Mouse (Mus musculus) kidney, postnatal 0 days (tissue): ENCODE data around the gene Serpinb1b. TPM values are rescaled to one million over a fixed set of nuclear protein-coding genes. Genes with fewer than 3 reads are reported as not detected.

Experiments
- ATAC-seq: fragments of 200-750 bp; cut with Nextera tagmentation; replicated peaks from 2 replicates; pipeline ENCODE4 v1.8.0; 2017; ENCODE audit warnings: low read depth, moderate number of reproducible peaks, moderate TSS enrichment, moderate library complexity; ENCODE audit not compliant: low FRiP score
- DNase-seq: peaks from one replicate; pipeline ENCODE4 v3.0.0-alpha.2; 2016; ENCODE audit warnings: low spot score
- H3K27ac ChIP-seq: fragments of 300-500 bp; sonication (generic); 2 replicates; pipeline ENCODE4 v1.5.1; 2014; ENCODE audit warnings: mild to moderate bottlenecking
- H3K27me3 ChIP-seq: fragments of 300-500 bp; sonication (generic); 2 replicates; pipeline ENCODE4 v1.6.1; 2014; ENCODE audit warnings: low read length, mixed read lengths; ENCODE audit not compliant: insufficient read depth
- H3K36me3 ChIP-seq: fragments of 300-500 bp; sonication (generic); 2 replicates; pipeline ENCODE4 v1.6.1; 2014; ENCODE audit warnings: low read length, mixed read lengths; ENCODE audit not compliant: insufficient read depth
- H3K4me1 ChIP-seq: fragments of 300-500 bp; sonication (generic); replicated peaks from 2 replicates; pipeline ENCODE4 v1.6.1; 2014; ENCODE audit warnings: antibody characterized with exemption, low read length, mixed read lengths; ENCODE audit not compliant: insufficient read depth
- H3K4me2 ChIP-seq: fragments of 300-500 bp; sonication (generic); 2 replicates; pipeline ENCODE4 v1.6.1; 2014; ENCODE audit warnings: mild to moderate bottlenecking, low read length, moderate library complexity, mixed read lengths
- H3K4me3 ChIP-seq: fragments of 300-500 bp; sonication (generic); replicated peaks from 2 replicates; pipeline ENCODE4 v1.5.1; 2014; ENCODE audit warnings: low read depth, low read length
- H3K9ac ChIP-seq: fragments of 300-500 bp; sonication (generic); 2 replicates; pipeline ENCODE4 v1.6.1; 2014; ENCODE audit warnings: low read depth, low read length
- H3K9me3 ChIP-seq: fragments of 300-500 bp; sonication (generic); replicated peaks from 2 replicates; pipeline ENCODE4 v1.6.1; 2016; ENCODE audit warnings: low read length, inconsistent platforms, mixed read lengths
- CTCF ChIP-seq: IDR thresholded peaks from 2 replicates; pipeline ENCODE4 v1.5.1; 2016; ENCODE audit warnings: antibody characterized with exemption, low read depth, mild to moderate bottlenecking, moderate library complexity
- WGBS: fragments of 180-500 bp; shearing (Covaris S2); extraction: QIAGEN DNeasy Blood & Tissue Kit; methylation state at CpG from one replicate; pipeline ENCODE4 v1.1.7; 2014; 5-methylcytosine and 5-hydroxymethylcytosine counted together
- polyA plus RNA-seq: library from polyadenylated mRNA; unstranded; fragments of >200 nt; fragmentation: Nextera tagmentation; extraction: Ambion mirVana; gene quantifications from 2 replicates; pipeline ENCODE4 v1.2.1, GENCODE M21; 2015

Serpinb1b gene
- polyA plus RNA-seq, 1 experiment from 2014 or later = not detected

GRCm38 (mm10) chr13:33089566-33089965, 11.2 kb downstream of the Serpinb1b start:
- no peak overlapping the region for H3K4me3 ChIP-seq
- ATAC-seq (no peak), DNase-seq (peak; percentile 9)
- H3K4me2 ChIP-seq = no peak overlapping the region
- no peaks in the 10 kb centered on the region for H3K36me3 ChIP-seq
- H3K27me3 ChIP-seq = no peaks in the 10 kb centered on the region
- H3K9ac ChIP-seq = no peak overlapping the region
- H3K4me1 ChIP-seq = no peaks in the 10 kb centered on the region
- no peak for TF ChIP-seq CTCF
- WGBS = 55% methylated on average over 3 of the region's 3 CpGs
- H3K27ac ChIP-seq = no peak overlapping the region
- H3K9me3 ChIP-seq = no peaks in the 10 kb centered on the region

- Histone ChIP-seq H3K27me3 (no peaks in the 10 kb centered on the region), H3K4me3 (no peak overlapping the region), H3K4me1 (no peaks in the 10 kb centered on the region), H3K4me2 (no peak overlapping the region), H3K9me3 (no peaks in the 10 kb centered on the region), H3K36me3 (no peaks in the 10 kb centered on the region), H3K9ac (no peak overlapping the region), H3K27ac (no peak overlapping the region)
- no peak for ATAC-seq
- WGBS = 73% methylated on average over 1 of the region's 1 CpGs
- DNase-seq = no peak
- no peak for TF ChIP-seq CTCF
Observed at GRCm38 (mm10) chr13:33090546-33090945, 12.2 kb downstream of the Serpinb1b start.

- H3K4me1 ChIP-seq = no peaks in the 10 kb centered on the region
- 95% methylated on average over 1 of the region's 1 CpGs for WGBS
Observed at GRCm38 (mm10) chr13:33091306-33091705, 12.9 kb downstream of the Serpinb1b start.

GRCm38 (mm10) chr13:33095575-33095974, 17.2 kb downstream of the Serpinb1b start:
- Histone ChIP-seq H3K27ac (no peak overlapping the region), H3K36me3 (no peaks in the 10 kb centered on the region), H3K4me2 (no peak overlapping the region), H3K9me3 (no peaks in the 10 kb centered on the region), H3K9ac (no peak overlapping the region), H3K4me3 (no peak overlapping the region), H3K27me3 (no peaks in the 10 kb centered on the region), H3K4me1 (no peaks in the 10 kb centered on the region)
- TF ChIP-seq CTCF = no peak
- ATAC-seq (no peak), DNase-seq (no peak)
- 77% methylated on average over 1 of the region's 1 CpGs for WGBS

More at GRCm38 (mm10) chr13:33091306-33091705, 12.9 kb downstream of the Serpinb1b start:
- no peak for ATAC-seq
- Histone ChIP-seq H3K9ac (no peak overlapping the region), H3K27ac (no peak overlapping the region), H3K27me3 (no peaks in the 10 kb centered on the region), H3K36me3 (no peaks in the 10 kb centered on the region), H3K9me3 (no peaks in the 10 kb centered on the region), H3K4me3 (no peak overlapping the region), H3K4me2 (no peak overlapping the region)
- TF ChIP-seq CTCF = no peak
- DNase-seq = no peak

- H3K27me3 ChIP-seq = no peaks in the 10 kb centered on the region
- no peak for TF ChIP-seq CTCF
- H3K9ac ChIP-seq = no peak overlapping the region
- H3K4me1 ChIP-seq = no peaks in the 10 kb centered on the region
- no peak for ATAC-seq
- no peaks in the 10 kb centered on the region for H3K9me3 ChIP-seq
- H3K4me3 ChIP-seq = no peak overlapping the region
- H3K36me3 ChIP-seq = no peaks in the 10 kb centered on the region
- DNase-seq = no peak
- no peak overlapping the region for H3K27ac ChIP-seq
- no peak overlapping the region for H3K4me2 ChIP-seq
Observed at GRCm38 (mm10) chr13:33105626-33106025, 27.3 kb downstream of the Serpinb1b start.

- no peak for TF ChIP-seq CTCF
- Histone ChIP-seq H3K27me3 (no peaks in the 10 kb centered on the region), H3K9me3 (no peaks in the 10 kb centered on the region), H3K4me2 (no peak overlapping the region), H3K36me3 (no peaks in the 10 kb centered on the region), H3K27ac (no peak overlapping the region), H3K4me1 (no peaks in the 10 kb centered on the region), H3K4me3 (no peak overlapping the region), H3K9ac (no peak overlapping the region)
- ATAC-seq = no peak
- no peak for DNase-seq
- WGBS = 55% methylated on average over 3 of the region's 3 CpGs
Observed at GRCm38 (mm10) chr13:33113054-33113453, 34.7 kb downstream of the Serpinb1b start.

GRCm38 (mm10) chr13:33137717-33138116, 59.3 kb downstream of the Serpinb1b start:
- Histone ChIP-seq H3K4me3 (no peak overlapping the region), H3K36me3 (no peaks in the 10 kb centered on the region), H3K9ac (no peak overlapping the region), H3K27me3 (no peaks in the 10 kb centered on the region), H3K9me3 (no peaks in the 10 kb centered on the region), H3K4me2 (no peak overlapping the region), H3K27ac (no peak overlapping the region), H3K4me1 (no peaks in the 10 kb centered on the region)
- DNase-seq (no peak), ATAC-seq (no peak)
- TF ChIP-seq CTCF = no peak
- WGBS = 90% methylated on average over 2 of the region's 2 CpGs
